Mouse (Mus musculus): ENCODE data around the gene Dynlrb1. TPM values are rescaled to one million over a fixed set of nuclear protein-coding genes. Genes with fewer than 3 reads are reported as not detected.
A peak's percentile ranks its signal among the peaks of the same experiment; 100 is the strongest.

The Dynlrb1 gene
- 100 to 1,000 TPM; 259 to 263 TPM for total RNA-seq (2021)
- long read RNA-seq, experiment 1, transcript Dynlrb1-204 (4 exons, 788 nt) = minor isoform, 6 of 224 reads
- long read RNA-seq, experiment 1, transcript Dynlrb1-202 (4 exons, 684 nt) = major isoform, 176 of 224 reads
- long read RNA-seq, experiment 1, partial matches to known transcripts = 29 of 224 reads
- long read RNA-seq, experiment 1, other reads (novel, unspliced or antisense) = 8 of 224 reads
- long read RNA-seq, experiment 2, transcript Dynlrb1-202 (4 exons, 684 nt) = major isoform, 175 of 200 reads
- long read RNA-seq, experiment 2, partial matches to known transcripts = 7 of 200 reads
- long read RNA-seq, experiment 2, other reads (novel, unspliced or antisense) = 12 of 200 reads

GRCm38 (mm10) chr2:155236362-155236992, at the start of gene Dynlrb1:
Gene Dynlrb1, plus strand, starts transcription at chr2:155236533.
- DNase-seq = peak; percentile 99

GRCm38 (mm10) chr2:155207419-155207818, 28.9 kb upstream of the Dynlrb1 start:
- peak; percentile 31 for DNase-seq

DNA sequence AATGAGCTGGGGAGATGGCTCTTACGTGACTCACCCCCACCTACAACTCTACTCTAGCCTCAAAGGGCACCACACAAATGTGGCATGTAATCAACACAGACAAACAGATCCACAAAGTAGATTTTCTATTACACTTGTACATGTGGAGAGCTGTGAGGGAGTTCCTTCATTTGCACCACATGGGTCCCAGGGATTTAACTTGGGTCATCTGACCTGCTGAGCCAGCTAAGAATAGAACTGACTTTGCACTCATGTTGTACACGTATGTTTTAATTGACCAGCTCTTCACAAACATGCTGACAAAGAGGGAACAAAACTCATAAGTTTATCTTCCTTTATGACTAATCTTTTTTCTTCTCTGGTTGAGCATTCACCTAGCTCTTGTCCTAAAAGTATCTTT, 13.2 kb upstream of the Dynlrb1 start:
- no peak for DNase-seq

DNA sequence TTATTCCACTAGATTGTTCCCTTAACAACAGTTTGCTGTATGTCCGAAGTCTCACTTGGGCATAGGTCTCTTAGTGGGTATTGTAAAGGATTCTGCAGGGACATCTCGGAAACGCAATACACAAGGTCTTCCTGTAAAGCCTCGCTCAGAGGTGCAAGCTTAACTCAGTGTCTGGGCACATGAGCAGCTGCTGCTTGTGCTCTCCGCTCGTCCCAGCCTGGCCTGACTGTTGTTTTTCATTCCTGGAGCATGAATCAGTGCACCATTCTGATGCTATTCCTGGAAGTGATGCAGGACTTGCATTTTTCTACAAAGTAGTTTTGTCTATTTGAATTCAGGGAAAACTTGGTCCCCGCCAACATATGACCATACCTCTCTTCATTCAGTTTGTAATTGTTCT, 11.6 kb upstream of the Dynlrb1 start:
- DNase-seq = no peak

DNA sequence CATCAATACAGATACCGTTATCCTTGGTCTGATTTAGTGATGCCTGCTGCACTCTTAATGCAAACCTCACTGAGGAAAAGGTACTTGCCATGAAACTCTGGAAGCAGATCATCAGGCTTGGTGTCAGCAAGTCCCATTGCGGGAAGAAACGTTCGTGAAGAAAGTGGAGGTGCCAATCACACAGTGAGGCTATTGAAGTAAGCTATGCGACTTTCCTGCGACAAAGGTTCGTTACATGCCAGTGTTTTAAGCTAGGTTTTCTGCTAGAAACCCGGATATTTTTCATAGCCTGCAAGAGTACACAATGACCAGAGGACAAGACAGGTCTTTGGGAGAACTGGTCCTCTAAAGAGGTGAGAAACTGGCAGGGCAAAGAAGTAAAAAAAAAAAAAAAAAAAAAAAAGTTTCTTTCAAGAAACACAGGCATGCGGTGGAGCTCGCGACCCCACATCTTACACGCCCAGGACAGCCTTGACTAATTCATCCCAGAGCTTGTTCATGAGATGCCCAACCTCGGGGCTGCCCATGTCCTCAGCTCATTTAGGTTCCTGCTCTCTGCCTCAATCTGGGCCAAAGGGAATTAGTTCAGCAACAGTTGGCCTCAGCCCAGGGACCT, 479 bp upstream of the Dynlrb1 start:
- no peak for DNase-seq

GRCm38 (mm10) chr2:155237276-155237675, 943 bp downstream of the Dynlrb1 start:
- peak; percentile 35 for DNase-seq

DNA sequence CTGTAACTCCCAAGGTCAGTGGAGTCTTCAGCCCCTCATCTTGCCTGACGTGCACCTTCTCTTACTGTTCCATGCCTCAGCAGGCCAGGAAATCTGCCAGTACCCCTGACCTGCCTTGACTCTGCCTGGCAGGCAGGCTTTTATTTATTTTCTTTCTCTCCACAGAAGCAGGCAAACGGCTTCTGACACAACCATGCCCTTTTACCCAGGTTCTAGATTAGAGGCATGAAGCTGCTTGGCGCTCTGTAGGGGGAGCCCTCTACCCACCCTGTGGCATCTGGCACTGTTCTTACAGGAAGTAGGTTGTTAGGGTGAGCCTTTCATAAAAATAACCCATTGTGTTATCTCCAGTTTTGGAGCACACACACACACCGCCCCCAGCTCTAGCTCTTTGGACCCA, 4.6 kb downstream of the Dynlrb1 start:
- DNase-seq = peak; percentile 79

DNA sequence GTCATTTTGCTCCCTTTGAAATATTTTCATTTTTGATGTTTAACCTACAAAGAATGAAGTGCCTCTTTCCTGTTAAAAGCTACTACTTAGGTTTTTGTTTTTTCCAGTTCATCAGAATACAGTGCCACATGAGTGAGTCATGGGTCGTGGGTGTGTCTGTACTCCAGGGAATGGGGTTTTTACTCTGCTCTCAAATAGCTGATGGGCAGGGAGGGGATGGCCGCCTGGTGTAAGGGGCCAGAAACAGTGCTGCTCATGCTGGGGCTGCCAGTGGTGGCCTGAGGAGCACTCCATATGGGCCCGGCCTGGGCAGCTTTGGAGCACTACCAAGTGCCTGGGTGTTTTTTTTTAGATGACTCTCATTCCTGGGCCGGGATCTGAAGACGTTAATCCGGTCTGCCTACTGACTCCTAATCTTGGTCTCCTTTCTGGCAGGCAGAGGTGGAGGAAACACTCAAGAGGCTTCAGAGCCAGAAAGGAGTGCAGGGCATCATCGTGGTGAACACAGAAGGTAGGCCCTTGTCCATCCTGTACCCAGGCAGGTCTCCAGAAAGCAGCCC, 6.0 kb downstream of the Dynlrb1 start:
- peak; percentile 40 for DNase-seq

DNA sequence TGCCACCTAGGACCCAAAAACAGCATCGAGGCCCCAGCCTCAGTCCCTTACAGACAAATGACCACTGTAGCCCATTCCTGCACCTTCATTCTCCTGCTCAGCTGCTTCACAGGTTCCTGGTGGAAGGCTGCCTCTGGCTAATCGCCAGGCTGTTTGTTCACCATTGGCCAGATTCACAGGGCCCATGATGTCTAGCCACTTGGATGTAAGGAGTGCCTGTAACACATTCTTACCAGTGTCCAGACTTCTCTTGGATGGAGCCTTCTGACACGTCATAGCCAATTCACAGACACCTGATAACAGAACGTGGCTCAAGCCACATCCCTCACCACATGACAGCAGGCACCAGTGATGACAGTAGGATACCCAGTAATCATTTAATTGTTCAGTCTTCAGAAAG, 9.9 kb downstream of the Dynlrb1 start:
- peak; percentile 35 for DNase-seq

- no peak for DNase-seq
These were observed 11.9 kb downstream of the Dynlrb1 start for GRCm38 (mm10) chr2:155248206-155248605.

DNA sequence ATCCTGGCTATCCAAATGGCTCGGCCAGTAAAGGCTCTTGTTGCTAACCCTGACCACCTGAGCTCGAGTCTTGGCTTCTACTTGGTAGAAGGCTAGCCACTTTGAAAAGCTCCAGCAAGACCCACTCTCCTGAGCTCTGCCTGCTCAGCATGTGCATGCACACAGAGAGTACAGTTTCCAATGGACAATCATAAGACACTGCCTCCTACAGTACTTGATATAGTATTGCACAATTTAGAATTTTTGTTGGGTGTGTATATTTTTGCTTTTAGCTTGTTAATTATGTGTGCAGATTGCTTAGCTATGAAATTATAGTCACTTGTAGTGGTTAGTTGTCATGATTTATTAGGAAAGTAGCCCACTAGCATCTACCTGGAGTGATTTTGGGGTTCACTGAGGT, 12.4 kb downstream of the Dynlrb1 start:
- DNase-seq = no peak

GRCm38 (mm10) chr2:155249588-155249987, 13.3 kb downstream of the Dynlrb1 start:
- DNase-seq = no peak

DNA sequence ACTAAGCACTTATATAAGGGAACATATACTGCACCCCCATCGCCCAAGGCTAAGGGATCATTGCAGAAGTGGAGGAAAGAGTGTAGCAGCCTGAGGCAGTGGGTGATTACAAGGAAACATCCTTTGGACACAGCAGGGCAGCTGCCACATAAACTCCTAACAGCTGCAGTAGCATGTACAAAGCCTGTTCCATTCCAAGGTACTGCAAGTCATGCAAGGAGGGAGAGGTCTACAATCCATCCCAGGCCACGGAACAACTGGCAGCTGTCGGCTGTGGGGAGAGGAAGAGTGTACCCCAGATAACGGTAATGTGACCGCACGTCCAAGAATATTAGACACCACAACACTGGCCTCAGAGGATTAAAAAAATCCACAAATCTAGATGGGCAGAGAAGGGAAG, 29.2 kb downstream of the Dynlrb1 start:
- no peak for DNase-seq

DNA sequence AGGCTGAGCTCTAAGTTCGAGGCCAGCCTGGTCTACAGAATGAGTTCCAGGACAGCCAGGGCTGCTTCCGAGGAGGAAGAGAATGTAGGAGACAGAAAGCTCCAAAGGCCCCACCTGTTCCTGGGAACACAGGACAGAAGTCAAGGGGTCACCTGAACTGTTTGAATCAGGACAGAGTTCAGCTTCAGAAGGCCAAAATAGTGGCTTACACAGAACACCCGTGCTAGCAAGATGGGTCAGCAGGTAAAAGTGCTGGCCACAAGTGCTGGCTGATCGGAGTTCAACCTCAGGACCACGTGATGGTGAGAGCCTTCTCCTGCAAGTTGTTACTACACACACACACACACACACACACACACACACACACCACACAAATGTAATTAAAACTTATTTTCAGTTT, 30.6 kb downstream of the Dynlrb1 start:
- DNase-seq = no peak

DNA sequence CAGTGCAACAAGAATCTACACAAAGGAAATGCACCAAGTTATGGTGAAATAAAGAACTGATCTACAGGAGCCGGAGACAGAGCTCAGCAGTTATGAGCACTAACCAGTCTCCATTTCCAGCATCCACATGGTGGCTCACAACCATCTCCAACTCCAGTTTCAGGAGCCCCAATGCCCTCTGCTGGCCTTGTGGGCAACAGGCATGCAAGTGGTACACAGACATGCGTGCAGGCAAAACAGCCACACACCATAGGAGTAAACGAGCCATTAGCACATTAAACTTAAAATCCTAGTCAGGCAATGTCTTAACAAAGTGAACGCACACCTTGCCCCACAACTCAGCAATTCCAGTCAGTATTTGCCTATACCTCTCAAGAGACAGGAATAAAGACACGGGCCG, 35.6 kb downstream of the Dynlrb1 start:
- DNase-seq = no peak

DNA sequence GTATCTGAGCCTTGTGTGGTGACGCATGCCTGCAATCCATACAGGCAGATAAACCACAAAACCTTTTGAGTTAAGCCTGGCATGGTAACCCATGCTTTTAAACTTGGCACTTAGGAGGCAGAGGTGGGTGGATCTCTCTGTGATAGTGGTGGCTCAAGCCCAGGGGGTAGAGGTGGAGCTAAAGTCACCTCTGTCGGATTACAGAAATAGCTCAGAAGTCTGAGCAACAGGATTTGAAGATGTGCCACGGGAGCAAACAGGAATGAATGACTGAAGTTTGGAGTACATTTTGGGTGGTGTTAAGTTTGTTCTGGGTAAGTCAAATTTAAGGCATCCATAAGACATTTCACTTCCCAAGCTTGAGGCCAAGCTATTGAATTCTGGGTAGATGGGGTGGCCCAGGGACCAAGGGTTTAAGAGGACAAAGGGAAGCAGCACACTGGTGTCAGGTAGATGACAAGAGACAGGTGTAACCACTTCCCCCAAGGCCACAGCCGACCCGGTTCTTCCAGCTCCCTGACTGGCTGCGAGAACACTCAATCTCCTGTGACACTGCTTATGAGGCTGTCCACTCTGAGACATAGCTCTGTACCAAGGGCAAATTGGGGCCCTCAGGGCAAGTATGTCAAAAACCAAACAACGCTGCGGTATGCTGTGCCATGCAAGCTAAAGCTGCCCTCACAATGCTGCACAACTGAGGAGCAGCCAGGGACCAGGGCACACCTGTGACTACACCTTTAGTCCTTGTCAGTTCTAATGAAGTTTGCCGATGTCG, 36.2 kb downstream of the Dynlrb1 start:
- no peak for DNase-seq

DNA sequence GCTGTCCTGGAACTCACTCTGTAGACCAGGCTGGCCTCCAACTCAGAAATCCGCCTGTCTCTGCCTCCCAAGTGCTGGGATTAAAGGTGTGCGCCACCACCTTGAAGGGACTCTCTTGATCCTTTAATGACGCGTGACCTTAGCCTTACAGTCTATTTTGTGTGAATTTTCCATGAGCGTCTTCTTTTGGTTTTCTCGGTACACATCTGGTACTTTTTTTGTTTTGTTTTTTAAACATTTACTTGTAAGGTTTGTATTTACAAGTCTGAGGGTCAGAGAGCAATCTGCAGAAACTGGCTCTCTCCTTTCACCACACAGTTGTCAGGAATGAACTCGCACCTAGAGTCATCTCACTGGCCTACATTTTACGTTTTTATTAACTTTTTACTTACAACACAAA, 37.3 kb downstream of the Dynlrb1 start:
- no peak for DNase-seq

DNA sequence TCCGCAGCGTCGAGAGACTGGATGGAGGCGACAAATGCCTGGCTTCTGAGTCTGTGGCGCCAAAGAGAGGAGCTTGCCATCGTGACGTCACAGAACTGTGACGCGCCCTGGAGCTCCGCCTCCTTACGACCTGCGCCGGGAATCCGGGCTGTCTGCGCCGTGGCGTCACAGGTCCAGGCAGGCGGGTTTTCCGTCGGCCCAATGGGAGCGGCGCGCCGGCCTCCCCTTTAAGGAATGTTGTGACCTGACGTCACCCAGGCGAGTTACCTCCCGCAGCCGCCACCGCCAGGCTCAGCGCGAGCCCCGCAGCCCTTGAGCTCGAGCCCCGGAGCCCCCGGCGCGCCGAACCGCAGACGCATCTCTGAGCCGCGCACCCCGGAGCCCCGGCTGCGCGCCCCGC, 39.9 kb downstream of the Dynlrb1 start, which contains the start of gene Map1lc3a:
Gene Map1lc3a, plus strand, starts transcription at position 103 of the 400 bp plus-strand sequence.
- peak; percentile 98 for DNase-seq

DNA sequence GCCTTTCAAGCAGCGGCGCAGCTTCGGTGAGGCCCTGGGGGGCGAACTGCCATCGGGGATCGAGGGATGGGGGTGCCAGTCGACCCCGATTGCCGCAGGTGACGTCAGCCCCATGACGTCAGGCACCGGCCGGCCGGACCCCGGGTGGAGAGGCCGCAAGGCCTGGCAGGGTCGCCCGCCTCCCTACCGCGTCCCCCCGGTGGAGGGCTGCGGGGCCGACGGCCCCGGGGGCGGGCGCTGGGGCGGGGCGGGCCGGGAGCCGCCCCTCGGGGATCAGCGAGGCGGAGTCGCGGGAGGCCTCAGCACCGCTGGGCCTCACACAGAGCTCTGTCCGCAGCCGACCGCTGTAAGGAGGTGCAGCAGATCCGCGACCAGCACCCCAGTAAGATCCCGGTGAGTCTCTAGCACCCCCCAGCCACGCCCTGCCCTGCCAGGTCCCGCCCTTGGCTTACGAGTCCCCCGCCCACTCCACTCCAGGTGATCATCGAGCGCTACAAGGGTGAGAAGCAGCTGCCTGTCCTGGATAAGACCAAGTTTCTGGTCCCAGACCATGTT, 40.4 kb downstream of the Dynlrb1 start:
- DNase-seq = peak; percentile 89

DNA sequence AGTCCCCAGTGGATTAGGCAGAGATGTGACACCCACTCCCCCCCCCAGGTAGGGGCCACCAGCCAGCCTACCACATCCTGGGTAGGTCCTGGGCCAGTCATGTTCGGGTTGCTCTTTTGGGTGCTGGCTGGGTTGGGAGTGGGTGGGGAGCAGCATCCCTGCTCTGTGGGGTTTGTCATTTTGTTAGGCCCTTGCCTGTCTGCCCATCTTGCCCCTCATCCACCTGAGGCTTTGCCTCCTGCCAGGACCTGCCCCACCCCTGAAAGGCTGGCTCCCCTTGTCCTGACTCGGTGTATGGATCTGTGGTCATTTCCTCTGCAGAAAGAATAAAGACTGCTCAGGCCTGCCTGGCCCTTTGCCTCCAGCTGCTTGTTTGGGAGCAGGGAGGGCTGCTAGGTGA, 41.4 kb downstream of the Dynlrb1 start:
- no peak for DNase-seq

GRCm38 (mm10) chr2:155278361-155278760, 42.0 kb downstream of the Dynlrb1 start:
- peak; percentile 90 for DNase-seq

- DNase-seq = no peak
These were observed 42.8 kb downstream of the Dynlrb1 start for GRCm38 (mm10) chr2:155279163-155279562.

Data from adrenal gland, postnatal 10 days (tissue).